Mouse (Mus musculus) heart, adult 2 months (tissue): ENCODE results near the gene Miga1. TPM values are rescaled to one million over a fixed set of nuclear protein-coding genes. Genes with fewer than 3 reads are reported as not detected.

Experiments
- DNase-seq, 2 experiments: peaks; one replicate each; pipeline ENCODE4 v3.0.0; 2021
- H3K27ac ChIP-seq: fragments of 200-600 bp; 2 replicates; pipeline ENCODE4 v1.8.1; 2022
- H3K27me3 ChIP-seq: fragments of 200-500 bp; 2 replicates; pipeline ENCODE4 v1.6.1; 2012; ENCODE audit warnings: mild to moderate bottlenecking, low read length, inconsistent platforms, mixed read lengths; ENCODE audit not compliant: control insufficient read depth, insufficient read depth
- H3K36me3 ChIP-seq: fragments of 200-500 bp; 2 replicates; pipeline ENCODE4 v1.6.1; 2012; ENCODE audit warnings: low read length, inconsistent platforms; ENCODE audit not compliant: control insufficient read depth, insufficient read depth
- H3K4me1 ChIP-seq: fragments of 200-500 bp; 2 replicates; pipeline ENCODE4 v1.6.1; 2011; ENCODE audit warnings: low read length; ENCODE audit not compliant: control insufficient read depth, insufficient read depth
- H3K4me3 ChIP-seq: fragments of 200-600 bp; 2 replicates; pipeline ENCODE4 v1.8.1; 2022
- H3K79me2 ChIP-seq: fragments of 200-500 bp; replicated peaks from 2 replicates; pipeline ENCODE4 v1.6.1; 2012; ENCODE audit warnings: mild to moderate bottlenecking, inconsistent platforms, low read length, moderate library complexity, mixed read lengths; ENCODE audit not compliant: control insufficient read depth, insufficient read depth
- H3K9ac ChIP-seq: fragments of 200-500 bp; 2 replicates; pipeline ENCODE4 v1.6.1; 2012; ENCODE audit warnings: low read depth, mild to moderate bottlenecking, control low read depth, inconsistent platforms, low read length, mixed read lengths
- CTCF ChIP-seq: fragments of 200-600 bp; IDR thresholded peaks from 2 replicates; pipeline ENCODE4 v1.8.1; 2022; ENCODE audit warnings: antibody characterized with exemption, mild to moderate bottlenecking, moderate library complexity
- EP300 ChIP-seq: fragments of 200-500 bp; IDR thresholded peaks from 2 replicates; pipeline ENCODE4 v1.6.1; 2011; ENCODE audit warnings: low read depth, low read length, control low read depth; ENCODE audit not compliant: insufficient read depth
- POLR2A ChIP-seq: fragments of 200-500 bp; IDR thresholded peaks from 2 replicates; pipeline ENCODE4 v1.6.1; 2011; ENCODE audit warnings: mild to moderate bottlenecking, low read depth, low read length, control low read depth; ENCODE audit not compliant: insufficient read depth
- WGBS: fragments of 180-500 bp; shearing (Covaris S2); methylation state at CpG from one replicate; pipeline ENCODE4 v1.1.7; 2018; 5-methylcytosine and 5-hydroxymethylcytosine counted together
- intact Hi-C: fragments of 180-260 bp; cut with DNase I; formaldehyde crosslinking; loops from one replicate; pipeline ENCODE4 v1.15.1; 2025
- polyA plus RNA-seq: library from polyadenylated mRNA; depleted of rRNA; stranded (reverse); fragments of >200 nt; gene quantifications from 2 replicates; pipeline ENCODE4 v1.2.3, GENCODE M21; 2012
- total RNA-seq, 2 experiments: library from RNA; stranded (reverse); gene quantifications; 2 replicates each; pipeline ENCODE4 v1.2.3; 2021

Gene Miga1
- total and polyA plus RNA-seq, 3 experiments: 4.2 to 12.6 (median 11.0) TPM

DNA sequence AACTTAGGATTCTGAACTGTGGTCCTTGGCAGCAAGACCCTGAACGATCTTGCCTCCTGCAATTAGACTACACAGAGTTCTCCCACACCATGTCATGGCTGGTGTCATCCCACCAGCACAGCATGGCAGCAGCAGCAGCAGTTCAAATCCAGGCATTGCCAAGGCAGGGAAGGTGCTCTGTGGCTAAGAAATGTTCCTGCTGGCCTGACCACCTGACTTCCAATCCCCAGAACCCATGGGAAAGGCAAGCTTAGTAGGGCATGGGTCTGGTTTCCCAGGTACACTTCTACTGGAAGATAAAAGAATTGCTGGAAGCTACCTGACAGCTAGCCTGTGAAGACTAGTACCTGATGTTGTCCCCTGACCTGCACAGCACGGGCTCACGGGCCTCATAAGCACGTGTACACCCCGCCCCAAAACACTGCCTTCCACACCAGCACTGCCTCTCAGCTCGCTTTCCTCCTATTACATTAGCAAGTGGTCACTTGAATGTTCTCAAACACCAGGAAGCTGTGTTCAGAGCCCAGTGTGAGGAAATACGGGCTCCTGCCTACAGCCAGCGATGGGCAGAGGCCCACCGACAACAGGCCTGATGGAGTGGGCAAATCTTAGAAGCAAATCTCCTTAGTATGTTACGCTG, 69.0 kb downstream of the Miga1 start:
- Histone ChIP-seq H3K27me3 (no peaks in the 10 kb centered on the region), H3K36me3 (no peaks in the 10 kb centered on the region), H3K79me2 (no peaks in the 10 kb centered on the region), H3K4me1 (peaks cover 3% of the 10 kb centered on the region), H3K9ac (no peak overlapping the region), H3K4me3 (no peak overlapping the region), H3K27ac (no peak overlapping the region)
- DNase-seq: no peak
- intact Hi-C loops: no loop called here
- TF ChIP-seq EP300 (no peak), CTCF (no peak), POLR2A (no peak)
- 94% methylated on average over 10 of the region's 10 CpGs for WGBS

DNA sequence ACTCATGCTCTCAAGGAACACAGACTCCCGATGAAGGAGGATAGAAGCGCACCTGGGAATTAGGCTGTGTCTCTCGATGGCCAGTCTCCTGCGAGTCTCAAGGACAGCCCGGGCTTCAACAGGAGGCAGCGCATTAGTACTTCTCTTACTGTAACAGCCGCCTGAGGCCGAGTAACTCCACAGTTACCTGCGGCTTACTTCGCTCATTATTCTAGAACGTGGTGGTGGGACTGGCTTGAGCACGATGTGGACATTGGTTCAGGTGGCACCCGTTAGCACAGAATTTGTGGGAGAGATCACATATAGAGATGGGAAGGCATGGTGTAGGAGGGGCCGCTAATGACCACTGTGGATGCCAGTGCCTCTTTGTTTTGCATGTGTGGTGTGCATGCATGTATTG, 72.1 kb downstream of the Miga1 start:
- intact Hi-C loops: no loop called here
- H3K4me1 ChIP-seq: peaks cover 1% of the 10 kb centered on the region; the same call in 1 of the 2 replicates
- no peaks in the 10 kb centered on the region for H3K36me3 ChIP-seq
- H3K4me3 ChIP-seq: no peak overlapping the region
- 96% methylated on average over 14 of the region's 14 CpGs for WGBS
- no peak overlapping the region for H3K9ac ChIP-seq
- DNase-seq: no peak
- H3K27me3 ChIP-seq: no peaks in the 10 kb centered on the region
- H3K27ac ChIP-seq: no peak overlapping the region
- H3K79me2 ChIP-seq: no peaks in the 10 kb centered on the region
- TF ChIP-seq EP300: no peak
- no peak for TF ChIP-seq CTCF

GRCm38 (mm10) chr3:152266036-152266421, 74.2 kb downstream of the Miga1 start, which contains the start of gene Nexn:
Nexn (minus strand) TSS chr3:152266350.
- intact Hi-C loops: no loop called here
- TF ChIP-seq POLR2A (peak; percentile 41; the same call in 1 of the 2 replicates), EP300 (no peak)
- no peaks in the 10 kb centered on the region for H3K27me3 ChIP-seq
- H3K4me3 ChIP-seq: peak within 1 kb of the TSS; percentile 62
- peak within 1 kb of the TSS; percentile 98 for H3K27ac ChIP-seq
- peaks cover 4% of the 10 kb centered on the region for H3K4me1 ChIP-seq
- WGBS: 7% methylated on average over 13 of the region's 13 CpGs
- no peaks in the 10 kb centered on the region for H3K79me2 ChIP-seq
- H3K36me3 ChIP-seq: peaks cover 3% of the 10 kb centered on the region; the same call in 1 of the 2 replicates
- DNase-seq: no peak
- H3K9ac ChIP-seq: peak within 1 kb of the TSS; percentile 97

- Histone ChIP-seq H3K4me3 (peak overlapping the region; percentile 62), H3K9ac (peak overlapping the region; percentile 97), H3K36me3 (peaks cover 4% of the 10 kb centered on the region; the same call in 1 of the 2 replicates), H3K27ac (peak overlapping the region; percentile 98), H3K4me1 (peaks cover 4% of the 10 kb centered on the region), H3K79me2 (no peaks in the 10 kb centered on the region), H3K27me3 (no peaks in the 10 kb centered on the region)
- WGBS: 2% methylated on average over 63 of the region's 63 CpGs
- no peak for TF ChIP-seq CTCF
- no peak; the same call in 1 of the 2 replicates for TF ChIP-seq POLR2A
- no peak for TF ChIP-seq EP300
- peak; percentile 87 to 89 for DNase-seq
- intact Hi-C loops: loop anchor here (2.0 kb wide), 1 partner anchor 39 kb away; no protein-coding TSS in a partner anchor
These were observed 74.7 kb downstream of the Miga1 start for GRCm38 (mm10) chr3:152265351-152266035.

DNA sequence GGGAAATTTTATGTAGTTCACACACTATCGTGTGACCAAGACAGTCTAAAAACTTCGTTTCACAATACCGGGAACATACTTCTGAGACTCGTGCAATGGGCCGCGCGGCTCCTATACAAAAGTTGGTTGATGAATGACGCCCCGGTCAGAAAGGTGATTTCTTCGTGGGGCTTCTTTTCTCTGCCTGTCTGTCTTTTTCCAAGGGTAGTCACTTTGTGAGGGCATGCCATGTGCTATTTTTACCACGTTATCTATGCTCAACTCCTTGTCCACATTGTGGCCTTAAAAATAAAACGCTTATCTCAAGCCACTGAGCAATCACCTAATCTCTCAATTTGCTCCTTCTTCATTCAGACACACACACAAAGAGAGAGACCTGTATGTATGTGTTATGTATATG, 75.4 kb downstream of the Miga1 start:
- Histone ChIP-seq H3K36me3 (peaks cover 4% of the 10 kb centered on the region; the same call in 1 of the 2 replicates), H3K27ac (peak overlapping the region; percentile 98), H3K27me3 (no peaks in the 10 kb centered on the region), H3K79me2 (no peaks in the 10 kb centered on the region), H3K4me3 (peak overlapping the region; percentile 62), H3K9ac (peak overlapping the region; percentile 81), H3K4me1 (peaks cover 3% of the 10 kb centered on the region)
- TF ChIP-seq POLR2A (0 out of 2 replicates have a peak, but pooled peaks have one; percentile 27), CTCF (no peak)
- peak in 1 of 2 experiments; percentile 44 for DNase-seq
- intact Hi-C loops: loop anchor here (2.0 kb wide), 1 partner anchor 40 kb away; no protein-coding TSS in a partner anchor
- WGBS: 58% methylated on average over 12 of the region's 12 CpGs

DNA sequence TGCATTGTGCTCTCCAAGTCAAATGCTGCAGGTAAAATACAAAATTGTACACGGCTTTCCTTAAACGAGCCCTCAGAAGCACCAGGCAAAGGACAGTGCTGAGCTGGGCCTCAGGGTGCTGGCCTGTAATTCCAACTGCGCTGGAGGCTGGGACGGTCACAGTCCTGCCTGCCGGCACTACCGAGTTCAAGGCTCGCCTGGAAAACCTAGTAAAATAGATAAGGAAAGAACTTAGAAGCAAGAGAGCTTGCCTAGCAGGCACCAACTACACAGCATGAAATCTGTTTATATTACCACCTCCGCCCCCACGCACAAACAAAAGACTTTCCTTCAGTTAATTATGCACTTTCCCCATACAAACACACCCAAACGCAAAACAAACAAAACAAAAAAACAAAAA, 75.8 kb downstream of the Miga1 start:
- no peaks in the 10 kb centered on the region for H3K27me3 ChIP-seq
- TF ChIP-seq POLR2A (no peak), EP300 (no peak), CTCF (no peak)
- peak overlapping the region; percentile 98 for H3K27ac ChIP-seq
- H3K4me3 ChIP-seq: peak overlapping the region; percentile 62
- 67% methylated on average over 10 of the region's 10 CpGs for WGBS
- intact Hi-C loops: loop anchor here (2.0 kb wide), 1 partner anchor 40 kb away; no protein-coding TSS in a partner anchor
- DNase-seq: no peak
- peaks cover 3% of the 10 kb centered on the region for H3K4me1 ChIP-seq
- H3K79me2 ChIP-seq: no peaks in the 10 kb centered on the region
- H3K9ac ChIP-seq: peak overlapping the region; percentile 81
- H3K36me3 ChIP-seq: peaks cover 4% of the 10 kb centered on the region; the same call in 1 of the 2 replicates
